Mouse (Mus musculus) heart, postnatal 0 days (tissue): ENCODE measurements at regions not wholly inside any gene's neighbourhood (a gene's known extent, or its start where the extent isn't known, plus 50 kb on each side); places are given as distances from the start of the nearest gene placed in this dataset.

Experiments
- CTCF ChIP-seq: IDR thresholded peaks from 2 replicates; pipeline ENCODE4 v1.5.1; 2016; ENCODE audit warnings: antibody characterized with exemption, control low read depth, low read depth
- EP300 ChIP-seq: IDR thresholded peaks from 2 replicates; pipeline ENCODE4 v1.6.1; 2016; ENCODE audit warnings: antibody characterized with exemption, low read depth

GRCm38 (mm10) chr7:129793733-129794132, 202.1 kb downstream of the Wdr11 start:
- TF ChIP-seq EP300, result no peak
- no peak for TF ChIP-seq CTCF
